Mouse (Mus musculus): Measurements from ENCODE around the gene Nectin1. TPM values are rescaled to one million over a fixed set of nuclear protein-coding genes. Genes with fewer than 3 reads are reported as not detected.

The Nectin1 gene
- polyA plus RNA-seq, 1 experiment from 2014 or later = 4.9 TPM

- H3K4me3 ChIP-seq (replicated peaks) = no peak overlapping the region
- no peaks in the 10 kb centered on the region for H3K36me3 ChIP-seq
- no peaks in the 10 kb centered on the region for H3K9me3 ChIP-seq (replicated peaks)
- no peak overlapping the region for H3K4me2 ChIP-seq
- no peak overlapping the region for H3K9ac ChIP-seq
- no peak for ATAC-seq (replicated peaks; ENCODE audit: low FRiP score)
- 44% methylated on average over 8 of the region's 8 CpGs for WGBS
- H3K27ac ChIP-seq = no peak overlapping the region
- 0 out of 2 replicates have a peak, but pooled peaks cover 8% of the 10 kb centered on the region for H3K27me3 ChIP-seq
- H3K4me1 ChIP-seq = 0 out of 2 replicates have a peak, but pooled peaks cover 3% of the 10 kb centered on the region
These were observed 82.9 kb downstream of the Nectin1 start for GRCm38 (mm10) chr9:43826558-43827253.

GRCm38 (mm10) chr9:43827593-43827992 lies 83.8 kb downstream of the Nectin1 start:
- 0 out of 2 replicates have a peak, but pooled peaks cover 3% of the 10 kb centered on the region for H3K4me1 ChIP-seq
- no peaks in the 10 kb centered on the region for H3K9me3 ChIP-seq (replicated peaks)
- no peak overlapping the region for H3K4me2 ChIP-seq
- no peak overlapping the region for H3K9ac ChIP-seq
- no peak overlapping the region for H3K27ac ChIP-seq
- no peak overlapping the region for H3K4me3 ChIP-seq (replicated peaks)
- H3K36me3 ChIP-seq = no peaks in the 10 kb centered on the region
- WGBS = 57% methylated on average over 5 of the region's 5 CpGs
- 0 out of 2 replicates have a peak, but pooled peaks cover 8% of the 10 kb centered on the region for H3K27me3 ChIP-seq
- 0 out of 2 replicates have a peak, but pooled peaks have one; percentile 25 for ATAC-seq (replicated peaks; ENCODE audit: low FRiP score)

- 51% methylated on average over 6 of the region's 6 CpGs for WGBS
- H3K36me3 ChIP-seq = no peaks in the 10 kb centered on the region
- H3K27me3 ChIP-seq = 0 out of 2 replicates have a peak, but pooled peaks cover 8% of the 10 kb centered on the region
- no peak overlapping the region for H3K27ac ChIP-seq
- H3K9me3 ChIP-seq (replicated peaks) = no peaks in the 10 kb centered on the region
- H3K4me3 ChIP-seq (replicated peaks) = no peak overlapping the region
- ATAC-seq (replicated peaks; ENCODE audit: low FRiP score) = no peak
- no peak overlapping the region for H3K4me2 ChIP-seq
- no peak overlapping the region for H3K9ac ChIP-seq
- H3K4me1 ChIP-seq = 0 out of 2 replicates have a peak, but pooled peaks cover 3% of the 10 kb centered on the region
These were observed 85.2 kb downstream of the Nectin1 start for GRCm38 (mm10) chr9:43828960-43829359.

GRCm38 (mm10) chr9:43833232-43833631 lies 89.4 kb downstream of the Nectin1 start:
- H3K9ac ChIP-seq = no peak overlapping the region
- H3K4me3 ChIP-seq (replicated peaks) = no peak overlapping the region
- no peak overlapping the region for H3K4me2 ChIP-seq
- no peaks in the 10 kb centered on the region for H3K36me3 ChIP-seq
- H3K4me1 ChIP-seq = no peaks in the 10 kb centered on the region
- no peaks in the 10 kb centered on the region for H3K9me3 ChIP-seq (replicated peaks)
- H3K27me3 ChIP-seq = 0 out of 2 replicates have a peak, but pooled peaks cover 5% of the 10 kb centered on the region
- 92% methylated on average over 8 of the region's 8 CpGs for WGBS
- ATAC-seq (replicated peaks; ENCODE audit: low FRiP score) = no peak
- no peak overlapping the region for H3K27ac ChIP-seq

GRCm38 (mm10) chr9:43834283-43834682 lies 90.5 kb downstream of the Nectin1 start:
- Histone ChIP-seq H3K27ac (no peak overlapping the region), H3K9ac (no peak overlapping the region), H3K9me3 (replicated peaks) (no peaks in the 10 kb centered on the region), H3K27me3 (no peaks in the 10 kb centered on the region), H3K4me3 (replicated peaks) (no peak overlapping the region), H3K4me1 (no peaks in the 10 kb centered on the region), H3K36me3 (no peaks in the 10 kb centered on the region), H3K4me2 (no peak overlapping the region)
- WGBS = 77% methylated on average over 13 of the region's 13 CpGs
- ATAC-seq (replicated peaks; ENCODE audit: low FRiP score) = no peak

GRCm38 (mm10) chr9:43838561-43838960 lies 94.8 kb downstream of the Nectin1 start:
- ATAC-seq (replicated peaks; ENCODE audit: low FRiP score) = no peak
- no peaks in the 10 kb centered on the region for H3K36me3 ChIP-seq
- peaks cover 12% of the 10 kb centered on the region; the same call in 1 of the 2 replicates for H3K27me3 ChIP-seq
- no peak overlapping the region for H3K9ac ChIP-seq
- no peaks in the 10 kb centered on the region for H3K9me3 ChIP-seq (replicated peaks)
- no peak overlapping the region for H3K27ac ChIP-seq
- H3K4me2 ChIP-seq = no peak overlapping the region
- WGBS = 53% methylated on average over 2 of the region's 2 CpGs
- H3K4me3 ChIP-seq (replicated peaks) = no peak overlapping the region
- H3K4me1 ChIP-seq = peaks cover 14% of the 10 kb centered on the region

GRCm38 (mm10) chr9:43842921-43843577 lies 99.3 kb downstream of the Nectin1 start:
- H3K36me3 ChIP-seq = no peaks in the 10 kb centered on the region
- H3K4me3 ChIP-seq (replicated peaks) = no peak overlapping the region
- ATAC-seq (replicated peaks; ENCODE audit: low FRiP score) = peak; percentile 44; the same call in 1 of the 2 replicates
- 3% methylated on average over 7 of the region's 8 CpGs for WGBS
- H3K4me2 ChIP-seq = peak overlapping the region; percentile 14; the same call in 1 of the 2 replicates
- H3K27ac ChIP-seq = no peak overlapping the region
- no peak overlapping the region for H3K9ac ChIP-seq
- H3K27me3 ChIP-seq = peaks cover 40% of the 10 kb centered on the region
- H3K4me1 ChIP-seq = peaks cover 22% of the 10 kb centered on the region
- no peaks in the 10 kb centered on the region for H3K9me3 ChIP-seq (replicated peaks)

GRCm38 (mm10) chr9:43843711-43844127 lies 99.9 kb downstream of the Nectin1 start:
- no peak overlapping the region for H3K9ac ChIP-seq
- H3K9me3 ChIP-seq (replicated peaks) = no peaks in the 10 kb centered on the region
- H3K27me3 ChIP-seq = peaks cover 40% of the 10 kb centered on the region
- WGBS = 2% methylated on average over 2 of the region's 3 CpGs
- H3K27ac ChIP-seq = no peak overlapping the region
- no peak overlapping the region for H3K4me2 ChIP-seq
- no peaks in the 10 kb centered on the region for H3K36me3 ChIP-seq
- H3K4me1 ChIP-seq = peaks cover 22% of the 10 kb centered on the region
- 0 out of 2 replicates have a peak, but pooled peaks have one; percentile 57 for ATAC-seq (replicated peaks; ENCODE audit: low FRiP score)
- no peak overlapping the region for H3K4me3 ChIP-seq (replicated peaks)

- peaks cover 40% of the 10 kb centered on the region for H3K27me3 ChIP-seq
- 10% methylated on average over 17 of the region's 17 CpGs for WGBS
- H3K4me1 ChIP-seq = peaks cover 22% of the 10 kb centered on the region
These were observed 102.1 kb downstream of the Nectin1 start for GRCm38 (mm10) chr9:43845660-43846455.

GRCm38 (mm10) chr9:43847861-43848260 lies 104.1 kb downstream of the Nectin1 start:
- 68% methylated on average over 5 of the region's 5 CpGs for WGBS
- no peak for ATAC-seq (replicated peaks; ENCODE audit: low FRiP score)
- H3K4me2 ChIP-seq = no peak overlapping the region

More at GRCm38 (mm10) chr9:43845660-43846455, 102.1 kb downstream of the Nectin1 start:
- Histone ChIP-seq H3K36me3 (no peaks in the 10 kb centered on the region), H3K4me2 (peak overlapping the region; percentile 1; the same call in 1 of the 2 replicates), H3K27ac (no peak overlapping the region), H3K9me3 (replicated peaks) (no peaks in the 10 kb centered on the region), H3K9ac (no peak overlapping the region), H3K4me3 (replicated peaks) (no peak overlapping the region)
- no peak for ATAC-seq (replicated peaks; ENCODE audit: low FRiP score)

GRCm38 (mm10) chr9:43850281-43850680 lies 106.5 kb downstream of the Nectin1 start:
- Histone ChIP-seq H3K9me3 (replicated peaks) (no peaks in the 10 kb centered on the region), H3K36me3 (no peaks in the 10 kb centered on the region), H3K9ac (no peak overlapping the region), H3K27ac (no peak overlapping the region), H3K4me3 (replicated peaks) (no peak overlapping the region), H3K27me3 (peaks cover 23% of the 10 kb centered on the region), H3K4me1 (peaks cover 7% of the 10 kb centered on the region), H3K4me2 (no peak overlapping the region)
- no peak for ATAC-seq (replicated peaks; ENCODE audit: low FRiP score)
- 71% methylated on average over 8 of the region's 8 CpGs for WGBS

More at GRCm38 (mm10) chr9:43847861-43848260, 104.1 kb downstream of the Nectin1 start:
- Histone ChIP-seq H3K9me3 (replicated peaks) (no peaks in the 10 kb centered on the region), H3K9ac (no peak overlapping the region), H3K4me3 (replicated peaks) (no peak overlapping the region), H3K4me1 (peaks cover 14% of the 10 kb centered on the region), H3K36me3 (no peaks in the 10 kb centered on the region), H3K27me3 (peaks cover 42% of the 10 kb centered on the region), H3K27ac (no peak overlapping the region)

All from kidney, embryonic 15.5 days (tissue).